Mouse (Mus musculus) forebrain, embryonic 16.5 days (tissue): Measurements from ENCODE around the gene Dtd1. TPM values are rescaled to one million over a fixed set of nuclear protein-coding genes. Genes with fewer than 3 reads are reported as not detected.

Source experiments
- ATAC-seq: fragments of 200-750 bp; cut with Nextera tagmentation; 2 replicates; pipeline ENCODE4 v1.8.0; 2017; ENCODE audit warnings: mild to moderate bottlenecking, moderate library complexity
- H3K27ac ChIP-seq: fragments of 300-500 bp; sonication (generic); 2 replicates; pipeline ENCODE4 v1.5.1; 2014; ENCODE audit warnings: low read length, control low read depth
- H3K27me3 ChIP-seq: fragments of 300-500 bp; sonication (generic); replicated peaks from 2 replicates; pipeline ENCODE4 v1.6.1; 2014; ENCODE audit warnings: low read length; ENCODE audit not compliant: control insufficient read depth, insufficient read depth
- H3K36me3 ChIP-seq: fragments of 300-500 bp; sonication (generic); 2 replicates; pipeline ENCODE4 v1.6.1; 2014; ENCODE audit not compliant: control insufficient read depth, insufficient read depth
- H3K4me1 ChIP-seq: fragments of 300-500 bp; sonication (generic); replicated peaks from 2 replicates; pipeline ENCODE4 v1.6.1; 2014; ENCODE audit warnings: low read length; ENCODE audit not compliant: control insufficient read depth, insufficient read depth
- H3K4me2 ChIP-seq: fragments of 300-500 bp; sonication (generic); 2 replicates; pipeline ENCODE4 v1.6.1; 2014; ENCODE audit warnings: mild to moderate bottlenecking, low read length, control low read depth
- H3K4me3 ChIP-seq: fragments of 300-500 bp; sonication (generic); replicated peaks from 2 replicates; pipeline ENCODE4 v1.5.1; 2014; ENCODE audit warnings: mild to moderate bottlenecking, low read length, control low read depth
- H3K9ac ChIP-seq: fragments of 300-500 bp; sonication (generic); replicated peaks from 2 replicates; pipeline ENCODE4 v1.6.1; 2014; ENCODE audit warnings: low read depth, low read length, control low read depth
- H3K9me3 ChIP-seq: fragments of 300-500 bp; sonication (generic); 2 replicates; pipeline ENCODE4 v1.6.1; 2016; ENCODE audit warnings: low read length; ENCODE audit not compliant: control insufficient read depth
- WGBS: fragments of 180-500 bp; shearing (Covaris S2); extraction: QIAGEN DNeasy Blood & Tissue Kit; methylation state at CpG from one replicate; pipeline ENCODE4 v1.1.7; 2014; 5-methylcytosine and 5-hydroxymethylcytosine counted together
- polyA plus RNA-seq: library from polyadenylated mRNA; unstranded; fragments of >200 nt; fragmentation: Nextera tagmentation; extraction: Ambion mirVana; gene quantifications from 2 replicates; pipeline ENCODE4 v1.2.1, GENCODE M21; 2015

Gene Dtd1
- polyA plus RNA-seq, 1 experiment from 2014 or later = 80.4 TPM

DNA sequence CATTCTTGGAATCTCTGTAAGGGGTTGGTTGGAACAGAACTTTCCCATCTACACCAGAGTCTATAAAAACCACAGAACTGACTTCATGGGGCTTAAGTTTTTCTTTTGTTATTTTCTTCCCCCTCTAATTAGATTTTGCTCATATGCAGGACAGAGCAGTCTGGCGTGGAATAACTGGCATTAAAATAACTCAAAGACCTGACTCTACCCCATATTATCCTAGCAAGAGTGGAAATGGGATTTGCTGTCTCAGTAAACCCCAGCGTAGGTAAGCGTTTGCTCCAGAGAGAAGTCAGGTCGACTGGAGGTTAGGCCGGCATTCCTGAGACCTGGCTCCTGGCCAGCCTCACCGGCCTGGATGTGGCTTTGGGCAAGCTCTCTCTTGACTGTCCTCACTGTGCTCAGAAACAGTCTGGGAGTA lies 140.9 kb downstream of the Dtd1 start:
- ATAC-seq = no peak
- Histone ChIP-seq H3K27ac (no peak overlapping the region), H3K4me2 (no peak overlapping the region), H3K4me3 (no peak overlapping the region), H3K36me3 (no peaks in the 10 kb centered on the region), H3K27me3 (no peaks in the 10 kb centered on the region), H3K9me3 (no peaks in the 10 kb centered on the region), H3K9ac (no peak overlapping the region), H3K4me1 (no peaks in the 10 kb centered on the region)
- WGBS = 80% methylated on average over 6 of the region's 6 CpGs

DNA sequence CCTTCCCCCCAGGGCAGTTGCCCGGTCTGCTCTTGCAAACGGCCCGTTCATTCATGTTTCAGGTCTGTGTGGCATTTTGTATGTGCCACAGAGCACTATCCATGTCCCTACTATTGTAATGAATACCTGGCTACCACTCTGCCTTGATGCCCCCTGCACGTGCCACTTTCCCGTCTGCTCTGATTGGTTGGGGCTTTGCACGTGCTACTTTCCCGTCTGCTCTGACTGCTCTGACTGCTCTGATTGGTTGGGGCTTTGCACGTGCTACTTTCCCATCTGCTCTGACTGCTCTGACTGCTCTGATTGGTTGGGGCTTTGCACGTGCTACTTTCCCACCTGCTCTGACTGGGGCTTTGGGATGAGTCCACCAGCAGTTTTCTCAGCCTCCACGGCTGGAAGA lies 142.3 kb downstream of the Dtd1 start:
- Histone ChIP-seq H3K9me3 (no peaks in the 10 kb centered on the region), H3K4me1 (no peaks in the 10 kb centered on the region), H3K27me3 (no peaks in the 10 kb centered on the region), H3K9ac (no peak overlapping the region), H3K36me3 (no peaks in the 10 kb centered on the region), H3K4me3 (no peak overlapping the region), H3K27ac (no peak overlapping the region), H3K4me2 (no peak overlapping the region)
- WGBS = 88% methylated on average over 10 of the region's 10 CpGs
- no peak for ATAC-seq

DNA sequence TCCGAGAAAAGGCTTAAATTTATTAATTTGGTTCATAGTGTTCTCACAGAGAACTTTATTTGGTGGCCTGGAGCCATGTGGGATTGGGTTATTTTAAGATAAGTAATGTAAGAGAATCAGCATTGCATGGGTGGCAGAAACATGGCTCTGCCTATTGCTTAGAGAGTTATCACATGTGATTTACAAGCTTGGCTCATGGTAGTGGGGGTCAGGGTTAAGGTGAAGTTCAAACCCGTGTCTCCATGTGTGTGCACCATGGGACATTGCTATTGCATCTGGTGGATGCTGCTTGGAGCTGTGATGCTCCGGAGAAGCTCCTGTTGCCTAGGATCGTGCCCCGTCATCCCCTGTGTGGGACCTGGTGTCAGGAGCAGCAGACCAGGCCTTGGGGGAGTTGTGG lies 143.6 kb downstream of the Dtd1 start:
- Histone ChIP-seq H3K4me2 (no peak overlapping the region), H3K4me3 (no peak overlapping the region), H3K27me3 (no peaks in the 10 kb centered on the region), H3K36me3 (no peaks in the 10 kb centered on the region), H3K9me3 (no peaks in the 10 kb centered on the region), H3K27ac (no peak overlapping the region), H3K9ac (no peak overlapping the region), H3K4me1 (no peaks in the 10 kb centered on the region)
- ATAC-seq = no peak
- 88% methylated on average over 5 of the region's 5 CpGs for WGBS

DNA sequence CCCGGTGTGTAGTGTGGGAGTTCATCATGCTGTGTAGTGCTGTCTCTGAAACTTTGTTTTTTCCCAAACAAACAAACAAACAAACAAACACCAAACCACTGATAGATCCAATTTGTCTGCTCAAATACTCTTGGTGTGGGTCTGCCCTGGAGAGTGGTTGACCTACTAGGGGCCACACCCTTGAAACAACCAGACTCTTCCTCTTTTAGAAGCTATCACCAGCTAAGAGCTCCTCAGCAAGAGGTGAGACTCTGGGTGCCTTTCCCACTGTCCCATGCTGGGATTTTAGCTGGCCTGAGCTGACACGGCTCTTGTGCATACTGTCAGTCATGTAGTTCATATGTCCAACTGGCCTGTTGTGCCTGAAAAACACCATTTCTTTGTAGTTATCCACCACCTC lies 145.6 kb downstream of the Dtd1 start:
- Histone ChIP-seq H3K27me3 (no peaks in the 10 kb centered on the region), H3K9me3 (no peaks in the 10 kb centered on the region), H3K27ac (no peak overlapping the region), H3K36me3 (no peaks in the 10 kb centered on the region), H3K4me3 (no peak overlapping the region), H3K4me1 (no peaks in the 10 kb centered on the region), H3K4me2 (no peak overlapping the region), H3K9ac (no peak overlapping the region)
- ATAC-seq = no peak
- WGBS = 89% methylated on average over 2 of the region's 2 CpGs

DNA sequence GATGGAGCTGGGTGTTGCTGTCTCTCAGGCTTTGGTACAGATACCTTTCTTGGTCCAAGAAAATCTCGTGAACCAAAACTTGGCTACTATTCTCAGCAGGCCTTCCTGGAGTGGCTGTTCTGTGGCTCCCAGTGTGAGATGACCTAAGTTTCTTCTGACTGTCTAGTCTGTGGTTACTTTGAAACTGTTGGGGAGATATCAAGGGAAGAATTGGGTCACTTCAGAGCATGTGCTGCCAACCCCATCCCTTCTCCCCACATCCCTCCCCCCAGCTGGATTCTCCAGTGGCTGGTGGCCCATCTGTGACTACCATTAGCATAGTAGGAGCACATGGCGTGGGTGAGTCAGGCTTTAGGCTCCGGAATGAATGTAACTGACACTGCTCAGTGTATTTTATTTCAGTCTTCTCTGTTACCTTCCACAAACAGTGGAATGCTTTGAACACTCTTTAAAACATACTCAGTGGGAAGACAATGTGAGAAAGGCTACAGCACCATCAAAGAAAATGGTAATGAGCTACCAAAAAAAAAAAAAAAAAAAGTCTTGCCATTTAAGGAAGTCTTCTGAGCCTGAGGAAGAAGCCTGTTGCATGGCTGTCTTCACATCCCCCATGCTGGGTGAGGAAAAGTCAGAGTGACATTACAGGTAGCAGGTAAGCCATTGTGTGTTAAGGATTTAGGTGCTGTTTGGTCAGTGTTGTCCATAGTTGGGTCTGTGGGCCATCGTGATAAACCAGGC lies 146.5 kb downstream of the Dtd1 start:
- Histone ChIP-seq H3K27me3 (no peaks in the 10 kb centered on the region), H3K4me1 (no peaks in the 10 kb centered on the region), H3K4me2 (no peak overlapping the region), H3K36me3 (no peaks in the 10 kb centered on the region), H3K4me3 (no peak overlapping the region), H3K9ac (no peak overlapping the region), H3K9me3 (no peaks in the 10 kb centered on the region), H3K27ac (no peak overlapping the region)
- 68% methylated on average over 4 of the region's 4 CpGs for WGBS
- ATAC-seq = no peak

DNA sequence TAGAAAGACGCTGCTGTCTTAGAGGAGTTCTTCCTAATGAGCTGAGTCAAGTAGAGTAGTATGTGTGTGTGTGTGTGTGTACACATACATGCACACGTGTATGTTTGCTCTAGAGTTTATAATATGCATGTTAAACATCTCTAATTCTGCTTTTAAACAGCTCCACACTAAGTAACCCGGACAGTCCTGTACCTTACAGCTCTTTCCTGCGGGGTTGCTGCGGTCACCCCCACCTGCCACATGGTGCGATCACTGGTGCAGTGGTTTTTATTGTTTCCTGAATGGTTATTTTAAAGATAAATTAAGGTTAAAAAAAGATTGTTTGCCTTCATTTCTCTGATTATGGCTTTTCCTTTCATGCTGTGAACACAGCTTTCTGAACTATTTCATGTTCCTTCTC lies 153.9 kb downstream of the Dtd1 start:
- Histone ChIP-seq H3K36me3 (no peaks in the 10 kb centered on the region), H3K4me3 (no peak overlapping the region), H3K9ac (no peak overlapping the region), H3K9me3 (no peaks in the 10 kb centered on the region), H3K4me2 (no peak overlapping the region), H3K27me3 (no peaks in the 10 kb centered on the region), H3K27ac (no peak overlapping the region), H3K4me1 (no peaks in the 10 kb centered on the region)
- 82% methylated on average over 6 of the region's 6 CpGs for WGBS
- no peak for ATAC-seq

DNA sequence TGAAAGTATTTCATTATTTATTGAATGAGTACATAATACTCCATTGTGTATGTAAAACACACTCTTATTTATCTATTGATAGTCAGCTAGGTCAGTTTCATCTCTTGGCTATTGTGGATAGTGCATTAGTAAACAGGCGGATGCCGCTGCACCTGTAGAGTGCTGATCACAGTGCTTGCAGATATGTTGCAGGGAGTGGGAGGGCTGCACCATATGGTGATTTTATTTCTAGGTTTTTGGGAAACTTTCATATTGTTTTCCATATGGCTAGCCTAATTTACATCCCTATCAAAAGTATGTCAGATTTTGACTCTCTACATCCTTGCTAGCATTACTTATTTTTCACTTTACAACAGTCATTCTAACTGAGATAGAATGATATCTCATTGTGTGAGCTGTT lies 155.3 kb downstream of the Dtd1 start:
- no peak for ATAC-seq
- no peak overlapping the region for H3K27ac ChIP-seq
- H3K9me3 ChIP-seq = no peaks in the 10 kb centered on the region
- H3K36me3 ChIP-seq = no peaks in the 10 kb centered on the region
- no peak overlapping the region for H3K4me3 ChIP-seq
- no peaks in the 10 kb centered on the region for H3K27me3 ChIP-seq
- 91% methylated on average over 2 of the region's 2 CpGs for WGBS
- H3K4me2 ChIP-seq = no peak overlapping the region
- no peaks in the 10 kb centered on the region for H3K4me1 ChIP-seq
- no peak overlapping the region for H3K9ac ChIP-seq

DNA sequence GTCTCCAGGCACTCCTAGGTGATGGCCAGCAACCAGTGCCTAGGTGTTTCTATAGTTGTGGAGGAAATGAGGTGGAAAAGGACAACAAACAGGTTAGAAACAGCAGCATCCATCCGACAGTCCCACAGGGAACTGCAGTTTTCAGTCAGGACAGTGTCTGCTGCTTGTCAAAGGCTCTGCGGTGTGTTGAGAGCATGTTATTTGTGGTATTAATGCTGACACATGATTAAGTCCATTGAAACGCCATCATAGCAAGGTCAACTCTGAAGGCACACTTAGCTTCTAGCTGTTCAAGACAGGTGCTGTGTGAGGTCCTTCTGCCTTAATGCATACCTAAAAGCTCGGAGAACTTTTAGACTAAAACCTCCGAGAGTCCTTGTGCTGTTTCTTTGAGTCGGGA lies 161.0 kb downstream of the Dtd1 start:
- Histone ChIP-seq H3K4me1 (no peaks in the 10 kb centered on the region), H3K9me3 (no peaks in the 10 kb centered on the region), H3K36me3 (no peaks in the 10 kb centered on the region), H3K27ac (no peak overlapping the region), H3K27me3 (no peaks in the 10 kb centered on the region), H3K4me3 (no peak overlapping the region), H3K9ac (no peak overlapping the region), H3K4me2 (no peak overlapping the region)
- no peak for ATAC-seq
- 96% methylated on average over 6 of the region's 6 CpGs for WGBS

DNA sequence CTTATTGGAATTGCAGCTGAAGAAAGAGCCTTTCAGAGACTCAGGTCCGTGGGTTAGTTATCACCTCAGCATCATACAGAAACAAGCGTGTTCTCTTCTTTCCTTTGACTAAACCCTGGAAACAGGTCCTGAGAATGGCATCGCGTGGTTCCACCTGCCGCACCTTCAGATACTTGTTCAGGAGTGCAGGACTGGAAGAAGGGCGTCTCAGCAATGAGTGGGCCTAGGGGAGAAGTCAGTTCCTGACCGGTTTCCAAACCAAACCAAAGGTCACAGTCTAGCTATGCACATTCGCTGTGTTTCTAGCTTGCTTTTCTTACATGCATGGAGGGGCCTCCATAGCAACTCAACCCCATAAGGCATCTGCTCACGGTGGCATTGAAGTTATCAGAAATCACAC lies 164.0 kb downstream of the Dtd1 start:
- Histone ChIP-seq H3K9ac (no peak overlapping the region), H3K27me3 (no peaks in the 10 kb centered on the region), H3K4me2 (no peak overlapping the region), H3K9me3 (no peaks in the 10 kb centered on the region; the same call in 1 of the 2 replicates), H3K4me1 (no peaks in the 10 kb centered on the region), H3K36me3 (no peaks in the 10 kb centered on the region), H3K27ac (no peak overlapping the region), H3K4me3 (no peak overlapping the region)
- no peak for ATAC-seq
- WGBS = 79% methylated on average over 9 of the region's 9 CpGs
